Mouse (Mus musculus): ENCODE measurements around the gene Smok3a. TPM values are rescaled to one million over a fixed set of nuclear protein-coding genes. Genes with fewer than 3 reads are reported as not detected.
A peak's percentile ranks its signal among the peaks of the same experiment; 100 is the strongest.
"Not testable (repeated sequence)": the region's sequence is repeated elsewhere in the genome, so short reads cannot be mapped to it uniquely, and the experiment has no call there.

Gene Smok3a
- polyA plus RNA-seq, 1 experiment from 2014 or later = not detected

DNA sequence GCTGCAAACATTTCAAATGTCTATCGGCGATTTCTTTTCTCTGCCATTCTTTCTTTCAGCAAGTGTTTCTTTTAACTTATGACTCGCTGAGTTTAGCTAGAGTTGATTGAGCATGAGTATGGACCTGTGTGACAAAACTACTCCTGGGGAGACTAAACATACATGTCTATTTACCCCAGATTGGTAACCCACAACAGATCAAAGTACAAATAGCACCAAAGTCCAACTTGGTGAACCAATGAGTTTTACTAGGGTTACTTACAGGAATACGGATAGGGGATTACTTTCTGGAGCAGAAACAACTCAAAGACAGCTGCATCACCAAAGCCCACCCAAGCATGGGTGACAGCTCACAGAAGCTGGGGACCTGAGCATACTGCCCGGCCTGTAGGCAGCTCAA lies 11.6 kb upstream of the Smok3a start:
- H3K4me1 ChIP-seq (ENCODE audit: control insufficient read depth, insufficient read depth, low read length) = no peaks in the 10 kb centered on the region
- 86% methylated on average over 5 of the region's 5 CpGs for WGBS
- ATAC-seq (ENCODE audit: insufficient number of reproducible peaks, insufficient read depth, low FRiP score, low read depth) = no peak
- H3K27ac ChIP-seq (ENCODE audit: low read length) = no peak overlapping the region
- no peaks in the 10 kb centered on the region for H3K36me3 ChIP-seq (ENCODE audit: control insufficient read depth, insufficient read depth, low read length)
- no peak overlapping the region for H3K4me3 ChIP-seq (ENCODE audit: low read depth, low read length)
- no peak overlapping the region for H3K9ac ChIP-seq (replicated peaks; ENCODE audit: low read depth, low read length)
- no peaks in the 10 kb centered on the region for H3K9me3 ChIP-seq (ENCODE audit: control insufficient read depth, low read depth, low read length)
- no peaks in the 10 kb centered on the region for H3K27me3 ChIP-seq (ENCODE audit: control insufficient read depth, insufficient read depth, low read length)
- H3K4me2 ChIP-seq (replicated peaks; ENCODE audit: low read depth, low read length) = no peak overlapping the region

DNA sequence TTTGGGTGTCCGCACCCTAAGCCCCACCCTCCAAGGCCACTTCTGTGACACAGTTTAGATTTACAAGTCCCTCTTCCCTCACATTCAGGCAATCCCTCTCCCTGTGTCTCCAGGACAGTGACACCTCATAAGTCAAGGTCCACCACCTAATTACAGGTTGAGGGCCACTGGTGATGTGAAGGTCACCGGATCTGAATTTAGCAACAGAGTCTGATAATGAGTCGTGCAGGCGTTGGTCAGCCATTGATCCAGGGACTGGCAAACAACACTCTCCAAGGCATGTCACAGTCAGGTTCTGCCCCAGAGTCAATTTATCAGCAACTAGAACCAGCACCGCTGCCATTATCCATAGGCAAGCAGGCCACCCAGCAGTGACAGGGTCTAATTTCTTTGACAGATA lies 8.7 kb upstream of the Smok3a start:
- Histone ChIP-seq H3K4me3 (ENCODE audit: low read depth, low read length) (no peak overlapping the region), H3K4me1 (ENCODE audit: control insufficient read depth, insufficient read depth, low read length) (no peaks in the 10 kb centered on the region), H3K36me3 (ENCODE audit: control insufficient read depth, insufficient read depth, low read length) (no peaks in the 10 kb centered on the region), H3K9ac (replicated peaks; ENCODE audit: low read depth, low read length) (no peak overlapping the region), H3K4me2 (replicated peaks; ENCODE audit: low read depth, low read length) (no peak overlapping the region), H3K9me3 (ENCODE audit: control insufficient read depth, low read depth, low read length) (no peaks in the 10 kb centered on the region), H3K27me3 (ENCODE audit: control insufficient read depth, insufficient read depth, low read length) (no peaks in the 10 kb centered on the region), H3K27ac (ENCODE audit: low read length) (no peak overlapping the region)
- 78% methylated on average over 5 of the region's 5 CpGs for WGBS
- no peak for ATAC-seq (ENCODE audit: insufficient number of reproducible peaks, insufficient read depth, low FRiP score, low read depth)

DNA sequence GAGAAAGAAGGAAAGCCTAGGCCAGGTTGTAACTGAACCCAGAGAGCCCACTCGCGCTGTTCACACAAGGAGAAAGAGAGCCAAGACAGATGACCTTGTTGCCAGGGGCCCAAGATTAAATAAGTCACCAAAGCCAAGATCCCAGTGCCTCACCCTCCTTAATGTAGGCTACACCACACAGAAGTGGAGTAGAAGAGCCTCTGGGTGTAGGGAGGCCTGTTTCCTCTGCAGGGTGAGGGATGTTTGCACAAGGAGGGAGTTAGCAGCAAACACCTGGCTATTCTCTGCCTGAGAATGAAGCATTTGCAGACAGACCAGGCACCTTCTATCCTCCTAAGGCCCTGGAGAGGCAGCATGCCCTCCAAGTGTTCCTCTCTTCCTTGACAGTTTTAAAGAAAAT lies 4.5 kb upstream of the Smok3a start:
- peak; percentile 74 for ATAC-seq (ENCODE audit: insufficient number of reproducible peaks, insufficient read depth, low FRiP score, low read depth)
- Histone ChIP-seq H3K4me3 (ENCODE audit: low read depth, low read length) (no peak overlapping the region), H3K27me3 (ENCODE audit: control insufficient read depth, insufficient read depth, low read length) (no peaks in the 10 kb centered on the region), H3K4me1 (ENCODE audit: control insufficient read depth, insufficient read depth, low read length) (no peaks in the 10 kb centered on the region), H3K36me3 (ENCODE audit: control insufficient read depth, insufficient read depth, low read length) (no peaks in the 10 kb centered on the region), H3K4me2 (replicated peaks; ENCODE audit: low read depth, low read length) (no peak overlapping the region), H3K9ac (replicated peaks; ENCODE audit: low read depth, low read length) (no peak overlapping the region), H3K27ac (ENCODE audit: low read length) (peak overlapping the region; percentile 52), H3K9me3 (ENCODE audit: control insufficient read depth, low read depth, low read length) (no peaks in the 10 kb centered on the region)
- 66% methylated on average over 2 of the region's 2 CpGs for WGBS

DNA sequence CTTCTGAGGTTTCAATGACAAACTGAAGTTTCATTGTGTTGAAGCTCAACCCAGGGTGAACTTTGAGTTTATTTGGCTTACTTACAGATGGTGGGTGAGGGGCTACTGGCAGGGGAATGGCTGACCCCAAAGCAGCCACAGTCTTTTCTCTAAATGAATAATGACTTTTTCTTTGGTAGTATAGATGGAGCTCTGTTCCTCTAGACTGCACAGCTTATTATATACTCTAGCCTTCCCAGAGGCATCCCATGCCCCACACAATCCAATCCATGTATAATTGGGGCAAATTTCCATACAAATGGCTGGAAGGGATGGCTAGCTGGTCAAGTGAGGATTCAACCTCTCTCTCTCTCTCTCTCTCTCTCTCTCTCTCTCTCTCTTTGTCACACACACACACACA lies 4.1 kb upstream of the Smok3a start:
- Histone ChIP-seq H3K36me3 (ENCODE audit: control insufficient read depth, insufficient read depth, low read length) (no peaks in the 10 kb centered on the region), H3K4me3 (ENCODE audit: low read depth, low read length) (no peak overlapping the region), H3K27me3 (ENCODE audit: control insufficient read depth, insufficient read depth, low read length) (no peaks in the 10 kb centered on the region), H3K27ac (ENCODE audit: low read length) (peak overlapping the region; percentile 52), H3K9ac (replicated peaks; ENCODE audit: low read depth, low read length) (no peak overlapping the region), H3K4me1 (ENCODE audit: control insufficient read depth, insufficient read depth, low read length) (no peaks in the 10 kb centered on the region), H3K9me3 (ENCODE audit: control insufficient read depth, low read depth, low read length) (no peaks in the 10 kb centered on the region), H3K4me2 (replicated peaks; ENCODE audit: low read depth, low read length) (no peak overlapping the region)
- no peak for ATAC-seq (ENCODE audit: insufficient number of reproducible peaks, insufficient read depth, low FRiP score, low read depth)

DNA sequence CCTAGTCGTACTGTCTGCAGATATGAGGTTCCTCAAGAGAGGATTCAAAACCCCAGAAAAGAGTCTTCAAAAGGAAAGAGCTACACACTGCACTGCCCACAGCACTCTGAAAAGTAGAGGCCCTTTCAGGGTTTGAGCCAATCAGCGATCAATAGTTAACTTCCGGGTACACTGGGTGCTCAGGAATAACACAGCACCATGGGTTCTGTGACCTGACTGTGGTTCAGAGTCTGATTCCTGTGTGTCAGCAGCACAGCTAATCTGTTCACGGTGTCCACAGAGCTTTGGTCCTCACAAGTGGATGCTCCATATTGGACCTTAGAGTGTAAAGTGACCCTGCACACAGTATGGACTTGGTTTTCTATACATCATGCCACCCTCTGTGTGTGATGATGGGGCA lies 1.5 kb upstream of the Smok3a start:
- not testable (repeated sequence) for ATAC-seq (ENCODE audit: insufficient number of reproducible peaks, insufficient read depth, low FRiP score, low read depth); H3K9ac ChIP-seq (replicated peaks; ENCODE audit: low read depth, low read length); H3K27me3 ChIP-seq (ENCODE audit: control insufficient read depth, insufficient read depth, low read length); H3K27ac ChIP-seq (ENCODE audit: low read length); H3K4me1 ChIP-seq (ENCODE audit: control insufficient read depth, insufficient read depth, low read length); H3K4me2 ChIP-seq (replicated peaks; ENCODE audit: low read depth, low read length); H3K36me3 ChIP-seq (ENCODE audit: control insufficient read depth, insufficient read depth, low read length); H3K4me3 ChIP-seq (ENCODE audit: low read depth, low read length); H3K9me3 ChIP-seq (ENCODE audit: control insufficient read depth, low read depth, low read length)
- 87% methylated on average over 3 of the region's 4 CpGs for WGBS

DNA sequence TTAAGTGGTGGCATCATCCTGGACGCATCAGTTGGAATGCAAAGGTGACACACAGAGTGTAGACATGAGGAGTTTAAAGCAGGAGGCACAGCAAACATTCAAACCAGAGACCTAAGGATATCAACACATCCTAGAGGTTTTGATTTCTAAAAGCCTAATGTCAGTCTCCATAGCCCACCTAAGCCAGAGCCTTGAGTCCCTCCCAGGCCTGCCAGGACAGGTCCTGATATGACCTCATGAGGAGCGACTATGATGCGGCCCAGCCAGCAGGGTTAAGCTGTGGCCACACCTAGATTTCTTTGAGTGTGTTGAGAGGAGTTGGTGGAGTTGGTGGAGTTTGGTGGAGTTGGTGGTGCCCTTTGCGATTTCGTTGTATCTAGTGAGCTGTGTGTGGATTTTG lies 31.8 kb downstream of the Smok3a start, which contains the start of gene Smok3c:
Gene Smok3c (plus strand): TSS at position 301 of the 400 bp plus-strand sequence.
- not testable (repeated sequence) for H3K4me2 ChIP-seq (replicated peaks; ENCODE audit: low read depth, low read length); H3K9ac ChIP-seq (replicated peaks; ENCODE audit: low read depth, low read length); H3K36me3 ChIP-seq (ENCODE audit: control insufficient read depth, insufficient read depth, low read length); H3K4me1 ChIP-seq (ENCODE audit: control insufficient read depth, insufficient read depth, low read length); H3K27ac ChIP-seq (ENCODE audit: low read length); ATAC-seq (ENCODE audit: insufficient number of reproducible peaks, insufficient read depth, low FRiP score, low read depth); H3K9me3 ChIP-seq (ENCODE audit: control insufficient read depth, low read depth, low read length); H3K27me3 ChIP-seq (ENCODE audit: control insufficient read depth, insufficient read depth, low read length); H3K4me3 ChIP-seq (ENCODE audit: low read depth, low read length)
- WGBS = no CpG with 5 or more reads among the region's 5 CpGs

DNA sequence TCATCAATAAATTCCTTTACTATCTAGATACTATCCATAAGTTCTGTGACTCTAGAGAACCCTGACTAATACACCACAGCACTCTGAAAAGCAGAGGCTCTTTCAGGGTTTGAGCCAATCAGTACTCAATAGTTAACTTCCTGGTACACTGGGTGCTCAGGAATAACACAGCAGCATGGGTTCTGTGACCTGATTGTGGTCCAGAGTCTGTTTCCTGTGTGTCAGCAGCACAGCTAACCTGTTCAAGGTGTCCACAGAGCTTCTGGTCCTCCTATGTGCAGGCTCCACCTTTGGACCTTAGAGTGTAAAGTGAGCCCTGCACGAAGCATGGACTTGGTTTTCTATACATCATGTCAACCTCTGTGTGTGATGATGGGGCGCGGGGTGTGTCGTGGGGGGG lies 52.7 kb downstream of the Smok3a start:
- no peak overlapping the region for H3K4me3 ChIP-seq (ENCODE audit: low read depth, low read length)
- H3K4me1 ChIP-seq (ENCODE audit: control insufficient read depth, insufficient read depth, low read length) = no peaks in the 10 kb centered on the region
- no peak for ATAC-seq (ENCODE audit: insufficient number of reproducible peaks, insufficient read depth, low FRiP score, low read depth)
- H3K27ac ChIP-seq (ENCODE audit: low read length) = no peak overlapping the region
- H3K27me3 ChIP-seq (ENCODE audit: control insufficient read depth, insufficient read depth, low read length) = no peaks in the 10 kb centered on the region
- no peak overlapping the region for H3K4me2 ChIP-seq (replicated peaks; ENCODE audit: low read depth, low read length)
- 80% methylated on average over 4 of the region's 4 CpGs for WGBS
- no peaks in the 10 kb centered on the region for H3K9me3 ChIP-seq (ENCODE audit: control insufficient read depth, low read depth, low read length)
- H3K36me3 ChIP-seq (ENCODE audit: control insufficient read depth, insufficient read depth, low read length) = no peaks in the 10 kb centered on the region
- H3K9ac ChIP-seq (replicated peaks; ENCODE audit: low read depth, low read length) = no peak overlapping the region

DNA sequence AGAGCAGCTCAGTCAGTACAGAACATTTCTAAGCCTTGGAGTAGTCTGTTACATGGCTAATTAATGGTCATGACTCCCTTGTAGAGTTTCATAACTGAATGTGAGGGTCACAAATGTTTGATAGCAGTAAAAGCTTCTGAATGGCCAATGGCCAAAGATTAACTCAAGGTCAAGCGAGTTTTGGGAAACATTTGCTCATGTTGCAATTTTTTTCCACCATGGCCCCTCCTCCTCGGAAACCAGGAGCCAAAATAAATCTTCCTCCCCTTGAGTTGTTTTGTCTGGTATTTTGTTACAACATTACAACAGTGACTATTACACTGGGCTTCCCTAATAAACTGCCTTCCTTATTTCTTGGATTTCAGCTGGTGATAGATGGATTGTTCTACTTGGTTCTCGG lies 54.6 kb downstream of the Smok3a start:
- 70% methylated on average over 3 of the region's 3 CpGs for WGBS
- H3K27ac ChIP-seq (ENCODE audit: low read length) = no peak overlapping the region
- H3K9ac ChIP-seq (replicated peaks; ENCODE audit: low read depth, low read length) = no peak overlapping the region
- ATAC-seq (ENCODE audit: insufficient number of reproducible peaks, insufficient read depth, low FRiP score, low read depth) = no peak
- no peaks in the 10 kb centered on the region for H3K4me1 ChIP-seq (ENCODE audit: control insufficient read depth, insufficient read depth, low read length)
- H3K4me2 ChIP-seq (replicated peaks; ENCODE audit: low read depth, low read length) = no peak overlapping the region
- no peak overlapping the region for H3K4me3 ChIP-seq (ENCODE audit: low read depth, low read length)
- H3K27me3 ChIP-seq (ENCODE audit: control insufficient read depth, insufficient read depth, low read length) = no peaks in the 10 kb centered on the region
- H3K36me3 ChIP-seq (ENCODE audit: control insufficient read depth, insufficient read depth, low read length) = no peaks in the 10 kb centered on the region
- H3K9me3 ChIP-seq (ENCODE audit: control insufficient read depth, low read depth, low read length) = no peaks in the 10 kb centered on the region

DNA sequence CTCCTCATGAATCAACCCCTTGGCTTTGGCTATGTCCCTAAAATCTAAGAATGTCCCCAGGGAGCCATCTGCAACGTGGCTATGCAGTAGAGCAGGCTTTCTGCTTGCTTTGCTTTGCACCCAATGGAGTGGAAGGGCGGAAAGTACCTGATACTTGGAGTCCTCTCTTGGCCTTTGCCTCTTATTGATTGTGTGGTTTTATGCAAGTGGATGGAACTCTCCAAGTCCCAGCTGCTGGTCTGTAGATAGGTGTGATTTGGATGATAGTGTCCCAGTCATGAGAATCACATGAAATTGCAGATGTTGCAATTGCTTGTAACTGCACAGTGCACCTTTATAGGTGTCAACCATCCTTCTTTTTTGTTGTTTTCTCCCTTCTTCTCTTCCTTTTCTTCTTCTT lies 55.1 kb downstream of the Smok3a start:
- Histone ChIP-seq H3K4me1 (ENCODE audit: control insufficient read depth, insufficient read depth, low read length) (no peaks in the 10 kb centered on the region), H3K27ac (ENCODE audit: low read length) (no peak overlapping the region), H3K27me3 (ENCODE audit: control insufficient read depth, insufficient read depth, low read length) (no peaks in the 10 kb centered on the region), H3K4me3 (ENCODE audit: low read depth, low read length) (no peak overlapping the region), H3K9me3 (ENCODE audit: control insufficient read depth, low read depth, low read length) (no peaks in the 10 kb centered on the region), H3K4me2 (replicated peaks; ENCODE audit: low read depth, low read length) (no peak overlapping the region), H3K36me3 (ENCODE audit: control insufficient read depth, insufficient read depth, low read length) (no peaks in the 10 kb centered on the region), H3K9ac (replicated peaks; ENCODE audit: low read depth, low read length) (no peak overlapping the region)
- no peak for ATAC-seq (ENCODE audit: insufficient number of reproducible peaks, insufficient read depth, low FRiP score, low read depth)
- WGBS = 56% methylated on average over 2 of the region's 2 CpGs

Data from stomach, embryonic 14.5 days (tissue).